In the genomic region with DNA sequence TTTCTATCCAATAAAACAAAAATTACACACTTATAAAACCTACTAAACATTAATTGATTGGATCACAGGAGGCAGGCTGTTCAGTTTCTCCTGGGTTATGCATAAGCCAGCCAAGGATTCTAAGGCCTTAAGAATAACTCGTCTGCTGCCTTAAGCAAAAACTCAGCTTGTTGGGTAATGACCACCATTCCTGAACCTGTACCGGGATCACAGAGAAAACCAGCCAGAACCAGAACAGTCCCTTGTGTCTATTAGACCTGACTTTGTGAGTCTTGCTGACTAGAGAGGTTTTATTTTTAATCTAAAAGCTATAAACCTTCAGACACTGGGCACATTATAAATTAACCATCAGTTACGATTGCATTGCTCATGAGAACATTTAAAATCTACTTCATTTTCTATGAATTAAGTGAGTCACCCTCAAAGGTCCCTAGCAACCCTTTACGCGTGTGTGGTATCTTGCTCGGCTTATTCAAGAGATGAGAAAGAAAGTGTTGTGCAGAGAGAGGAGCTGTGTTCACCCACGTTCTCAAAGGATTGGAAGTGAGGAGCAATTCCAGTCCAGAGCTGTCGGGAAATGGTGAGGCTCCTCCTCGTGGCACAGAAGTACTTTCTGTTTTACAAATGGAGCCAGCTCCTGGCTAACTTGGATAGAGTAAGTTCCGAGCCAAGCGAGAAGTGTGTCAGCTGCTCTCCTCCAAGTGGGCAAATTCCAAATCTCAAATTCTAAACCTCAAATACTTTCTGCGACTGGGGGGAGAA, we compare ENCODE assay signal across 9 mouse cellular contexts.
DNase-seq lines count a peak whose midpoint lies in the region; TF ChIP-seq lines count a peak whose summit lies in the region.
"Had no signal": no experiment of that assay in that cellular context is flagged by ENCODE, and none has a peak within 500 bp of the region (broad histone marks: within the 10 kb centered on the region; RNA-seq: fewer than 3 reads in every experiment).

No protein-coding gene starts in this region.

- peak overlapping the region; percentile 38 for H3K27ac ChIP-seq in left cerebral cortex, adult 2 months

- no peak overlapping the region for H3K4me3 ChIP-seq in left cerebral cortex, adult 2 months

- intact Hi-C loops in left cerebral cortex, adult 2 months (cut with DNase I): no loop called here
- intact Hi-C loops in left cerebral cortex, postnatal 4 days (cut with DNase I): no loop called here
- intact Hi-C loops in gastrocnemius, postnatal 14 days (cut with DNase I; ENCODE audit: low total_unique reads): no loop called here

- TF ChIP-seq CTCF in left cerebral cortex, adult 2 months (IDR thresholded peaks at IDR 0.05): no peak; the same call in none of the 2 replicates

- DNase-seq in cerebellum, postnatal 14 days: peak; percentile 7 to 12
- no peak for DNase-seq in cerebellum, postnatal 4 days (ENCODE audit: low spot score in 2 of 2)
- DNase-seq in left cerebral cortex, adult 2 months (ENCODE audit: extremely low spot score in 1 of 2, low spot score in 2 of 2): peak; percentile 24 to 32
- no peak for DNase-seq in left cerebral cortex, postnatal 4 days
- peak; percentile 37 for DNase-seq in gastrocnemius, postnatal 14 days
- DNase-seq in lung, postnatal 10 days: peak; percentile 66
- DNase-seq in adrenal gland, adult 8-10 months: no peak
- no peak for DNase-seq in adrenal gland, adult 18-20 months (ENCODE audit: low spot score in 2 of 2)
- DNase-seq: liver had no signal

Comparison
In these comparisons a context has a peak if more than half of its experiments do, and no peak if none do; other contexts are left out.
1. DNase-seq: peak in cerebellum, postnatal 14 days (2 of 2), left cerebral cortex, adult 2 months (2 of 2), gastrocnemius, postnatal 14 days (single experiment) and lung, postnatal 10 days (single experiment); none in cerebellum, postnatal 4 days (0 of 2), left cerebral cortex, postnatal 4 days (single experiment), adrenal gland, adult 8-10 months (single experiment) and adrenal gland, adult 18-20 months (0 of 2).